Mouse (Mus musculus) mouse trophoblast stem cell (cell line): ENCODE data around the gene Lrrc20.

ENCODE experiments used
- in situ Hi-C, 2 experiments: fragments of 300-500 bp; cut with MseI, MboI; formaldehyde crosslinking; loops; 2 replicates in 1 of 2; 3 replicates in 1 of 2; pipeline ENCODE4 v1.15.1; 2025

Lrrc20 gene

GRCm38 (mm10) chr10:61627195-61627937 lies 151.8 kb downstream of the Lrrc20 start:
- in situ Hi-C loops, result no loop called here

DNA sequence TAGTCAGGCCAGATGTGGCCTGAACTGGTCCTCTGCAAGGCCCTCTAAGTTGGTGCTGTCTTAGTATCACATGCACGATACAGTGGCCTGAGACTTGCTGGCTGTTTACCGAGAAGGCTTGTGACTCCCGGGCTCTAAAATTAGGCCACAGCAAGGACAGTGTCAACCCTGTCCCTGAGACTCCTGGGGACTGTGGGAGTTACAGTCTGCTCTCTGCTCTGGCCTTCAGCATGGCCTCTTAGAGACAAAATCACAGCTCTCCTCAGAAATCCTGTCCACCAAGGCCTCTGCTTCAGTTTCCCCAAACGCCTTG lies 152.3 kb downstream of the Lrrc20 start:
- in situ Hi-C loops, result no loop called here
